Mouse (Mus musculus) limb, embryonic 14.5 days (tissue): ENCODE data around the gene Cfap70. TPM values are rescaled to one million over a fixed set of nuclear protein-coding genes. Genes with fewer than 3 reads are reported as not detected.

Experiments
- ATAC-seq: fragments of 200-750 bp; cut with Nextera tagmentation; 2 replicates; pipeline ENCODE4 v1.8.0; 2017; ENCODE audit warnings: low read depth, moderate number of reproducible peaks, moderate TSS enrichment; ENCODE audit not compliant: low FRiP score
- DNase-seq: peaks from one replicate; pipeline ENCODE4 v3.0.0-alpha.2; 2015; ENCODE audit warnings: low spot score
- H3K27ac ChIP-seq: fragments of 300-500 bp; sonication (generic); replicated peaks from 2 replicates; pipeline ENCODE4 v1.5.1; 2014; ENCODE audit warnings: low read depth, mild to moderate bottlenecking, low read length, moderate library complexity, mixed read lengths
- H3K27me3 ChIP-seq: fragments of 300-500 bp; sonication (generic); 2 replicates; pipeline ENCODE4 v1.6.1; 2014; ENCODE audit warnings: low read length, mixed read lengths; ENCODE audit not compliant: control insufficient read depth, insufficient read depth
- H3K36me3 ChIP-seq: fragments of 300-500 bp; sonication (generic); 2 replicates; pipeline ENCODE4 v1.6.1; 2014; ENCODE audit warnings: mild to moderate bottlenecking, low read length, moderate library complexity, mixed read lengths; ENCODE audit not compliant: control insufficient read depth, insufficient read depth
- H3K4me1 ChIP-seq: fragments of 300-500 bp; sonication (generic); 2 replicates; pipeline ENCODE4 v1.6.1; 2014; ENCODE audit warnings: antibody characterized with exemption, low read length, mixed read lengths; ENCODE audit not compliant: control insufficient read depth, insufficient read depth
- H3K4me2 ChIP-seq: fragments of 300-500 bp; sonication (generic); replicated peaks from 2 replicates; pipeline ENCODE4 v1.6.1; 2014; ENCODE audit warnings: low read depth, mild to moderate bottlenecking, low read length, moderate library complexity; ENCODE audit not compliant: severe bottlenecking
- H3K4me3 ChIP-seq: fragments of 300-500 bp; sonication (generic); replicated peaks from 2 replicates; pipeline ENCODE4 v1.5.1; 2014; ENCODE audit warnings: low read length
- H3K9ac ChIP-seq: fragments of 300-500 bp; sonication (generic); 2 replicates; pipeline ENCODE4 v1.6.1; 2014; ENCODE audit warnings: mild to moderate bottlenecking, low read depth, low read length, moderate library complexity; ENCODE audit not compliant: severe bottlenecking
- H3K9me3 ChIP-seq: fragments of 300-500 bp; sonication (generic); 2 replicates; pipeline ENCODE4 v1.6.1; 2016; ENCODE audit warnings: low read length; ENCODE audit not compliant: control insufficient read depth
- POLR2A ChIP-seq: fragments of 200-500 bp; IDR thresholded peaks from 2 replicates; pipeline ENCODE4 v1.8.0; 2012; ENCODE audit warnings: inconsistent platforms, mild to moderate bottlenecking, moderate library complexity, borderline replicate concordance; ENCODE audit not compliant: insufficient read depth, insufficient read length; ENCODE audit errors: extremely low read depth
- WGBS: fragments of 180-500 bp; shearing (Covaris S2); extraction: QIAGEN DNeasy Blood & Tissue Kit; methylation state at CpG from one replicate; pipeline ENCODE4 v1.1.7; 2014; 5-methylcytosine and 5-hydroxymethylcytosine counted together
- polyA plus RNA-seq, 2 experiments: library from polyadenylated mRNA; depleted of rRNA in 1 of 2; stranded (reverse) in 1 of 2; unstranded in 1 of 2; fragments of >200 nt; fragmentation: Nextera tagmentation in 1 of 2; extraction: Ambion mirVana in 1 of 2; gene quantifications; 2 replicates each; pipeline versions ENCODE4 v1.2.1 to v1.2.3; 2012 to 2014

The Cfap70 gene
- polyA plus RNA-seq, 2 experiments: 0.30 to 0.76 TPM

GRCm38 (mm10) chr14:20368271-20368670 is 83.8 kb downstream of the Cfap70 start:
- H3K36me3 ChIP-seq: peaks cover 53% of the 10 kb centered on the region
- 88% methylated on average over 3 of the region's 3 CpGs for WGBS
- no peak overlapping the region for H3K4me3 ChIP-seq
- H3K9ac ChIP-seq: no peak overlapping the region
- no peak overlapping the region for H3K27ac ChIP-seq
- H3K4me2 ChIP-seq: no peak overlapping the region
- no peaks in the 10 kb centered on the region for H3K9me3 ChIP-seq
- ATAC-seq (no peak), DNase-seq (no peak)
- no peaks in the 10 kb centered on the region for H3K4me1 ChIP-seq
- TF ChIP-seq POLR2A: no peak
- no peaks in the 10 kb centered on the region for H3K27me3 ChIP-seq

- no peaks in the 10 kb centered on the region for H3K27me3 ChIP-seq
- TF ChIP-seq POLR2A: no peak
- H3K27ac ChIP-seq: no peak overlapping the region
- H3K9me3 ChIP-seq: no peaks in the 10 kb centered on the region
- H3K36me3 ChIP-seq: peaks cover 75% of the 10 kb centered on the region
- DNase-seq: no peak
- no peak overlapping the region for H3K4me2 ChIP-seq
- H3K4me1 ChIP-seq: no peaks in the 10 kb centered on the region
- no peak overlapping the region for H3K9ac ChIP-seq
- no peak for ATAC-seq
- WGBS: 90% methylated on average over 4 of the region's 4 CpGs
- H3K4me3 ChIP-seq: no peak overlapping the region
Measured at GRCm38 (mm10) chr14:20363230-20363629, 88.8 kb downstream of the Cfap70 start.

DNA sequence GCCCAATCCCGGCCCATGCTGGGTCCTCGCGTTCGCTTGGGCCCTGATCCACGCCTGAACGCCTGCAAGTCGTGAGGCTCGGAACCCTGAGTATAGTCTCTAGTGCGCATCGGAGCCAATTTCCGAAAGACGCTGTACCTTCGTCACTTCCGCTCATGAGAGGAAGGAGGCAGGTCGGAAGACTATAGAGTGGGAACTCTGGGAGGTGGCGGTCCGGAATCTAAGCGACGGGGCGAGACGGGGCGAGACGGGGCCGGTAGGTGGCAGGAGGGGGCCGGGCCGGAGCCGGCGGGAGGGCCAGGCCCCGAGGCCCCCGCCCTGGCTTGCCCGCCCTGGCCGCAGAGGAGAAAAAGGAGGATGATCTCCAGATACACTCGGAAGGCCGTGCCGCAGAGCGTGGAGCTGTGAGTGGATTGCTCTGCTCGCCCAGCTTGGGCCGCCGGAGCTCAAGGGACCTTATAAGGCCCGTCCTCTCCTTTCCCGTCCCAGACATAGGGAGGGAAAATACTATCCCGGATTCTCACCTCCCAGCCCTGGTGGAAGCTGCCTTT is 104.0 kb downstream of the Cfap70 start, which contains the start of the genes Ecd and Fam149b:
TSS of gene Ecd (minus strand) at position 131 of the 551 bp plus-strand sequence.
TSS of gene Fam149b (plus strand) at position 172 of the 551 bp plus-strand sequence.
- Histone ChIP-seq H3K27ac (peak within 1 kb of the TSS; percentile 85), H3K36me3 (peaks cover 39% of the 10 kb centered on the region), H3K4me1 (0 out of 2 replicates have a peak, but pooled peaks cover 6% of the 10 kb centered on the region), H3K4me3 (peak within 1 kb of the TSS; percentile 76), H3K27me3 (no peaks in the 10 kb centered on the region), H3K9ac (peak within 1 kb of the TSS; percentile 92), H3K9me3 (no peaks in the 10 kb centered on the region), H3K4me2 (peak within 1 kb of the TSS; percentile 74)
- DNase-seq: peak; percentile 95
- under 1% methylated on average over 35 of the region's 42 CpGs for WGBS
- TF ChIP-seq POLR2A: peak; percentile 54; the same call in 1 of the 2 replicates
- peak; percentile 100 for ATAC-seq

DNA sequence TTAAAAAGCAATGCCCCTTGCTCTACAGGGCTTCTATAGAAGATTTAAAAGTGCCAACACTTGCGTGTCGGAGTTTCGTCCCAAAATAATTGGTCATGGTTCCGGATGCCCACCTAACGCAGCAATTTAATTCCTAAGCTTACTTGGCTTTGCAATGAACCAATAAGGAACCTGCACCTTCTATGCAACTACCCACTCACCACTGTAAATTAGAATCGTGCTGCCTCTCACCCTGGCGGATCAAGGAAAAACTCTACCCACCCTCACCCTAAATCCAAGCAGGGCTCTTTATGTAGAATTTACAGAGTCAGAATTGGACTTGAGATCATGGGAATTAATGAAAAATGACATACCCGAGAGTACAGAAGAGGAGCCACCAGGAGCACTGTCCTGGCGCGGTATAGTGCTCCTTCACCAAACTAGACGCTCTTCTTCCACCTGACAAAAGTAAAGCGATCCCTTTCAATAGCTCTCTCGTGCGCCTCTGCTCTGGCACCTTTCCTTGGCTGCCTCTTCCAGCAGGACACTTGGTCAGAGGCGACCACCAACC is 104.5 kb downstream of the Cfap70 start:
- DNase-seq (peak; percentile 13), ATAC-seq (peak; percentile 42)

GRCm38 (mm10) chr14:20345885-20346284 is 106.1 kb downstream of the Cfap70 start:
- H3K9ac ChIP-seq: no peak overlapping the region
- H3K4me1 ChIP-seq: 0 out of 2 replicates have a peak, but pooled peaks cover 6% of the 10 kb centered on the region
- no peak overlapping the region for H3K27ac ChIP-seq
- no peak for TF ChIP-seq POLR2A
- ATAC-seq (no peak), DNase-seq (no peak)
- H3K9me3 ChIP-seq: no peaks in the 10 kb centered on the region
- H3K27me3 ChIP-seq: no peaks in the 10 kb centered on the region
- H3K36me3 ChIP-seq: peaks cover 42% of the 10 kb centered on the region
- no peak overlapping the region for H3K4me3 ChIP-seq
- no peak overlapping the region for H3K4me2 ChIP-seq
- 90% methylated on average over 9 of the region's 9 CpGs for WGBS

More for the DNA sequence above, 104.5 kb downstream of the Cfap70 start:
- TF ChIP-seq POLR2A: no peak
- Histone ChIP-seq H3K4me3 (peak overlapping the region; percentile 76), H3K9me3 (no peaks in the 10 kb centered on the region), H3K9ac (peak overlapping the region; percentile 92), H3K27ac (peak overlapping the region; percentile 85), H3K4me1 (0 out of 2 replicates have a peak, but pooled peaks cover 6% of the 10 kb centered on the region), H3K36me3 (peaks cover 37% of the 10 kb centered on the region), H3K4me2 (peak overlapping the region; percentile 74), H3K27me3 (no peaks in the 10 kb centered on the region)
- WGBS: 3% methylated on average over 15 of the region's 15 CpGs

Other genes starting within 250 kb of the Cfap70 start
- gene Kcnk16, start 183.0 kb downstream of the Cfap70 start, polyA plus RNA-seq (2012; rRNA removed): not detected in 2 replicates
- not detected in 2 replicates for gene Kcnk16, start 183.0 kb downstream of the Cfap70 start, polyA plus RNA-seq (2014; fragmentation: Nextera tagmentation; extraction: Ambion mirVana)
- gene Nudt13, start 157.5 kb downstream of the Cfap70 start, polyA plus RNA-seq (2012; rRNA removed): 23.4 and 30.0 TPM in 2 replicates
- 14.1 and 14.3 TPM in 2 replicates for gene Nudt13, start 157.5 kb downstream of the Cfap70 start, polyA plus RNA-seq (2014; fragmentation: Nextera tagmentation; extraction: Ambion mirVana)
- 30.6 and 31.0 TPM in 2 replicates for gene Ecd, start 104.1 kb downstream of the Cfap70 start, polyA plus RNA-seq (2012; rRNA removed)
- 46.4 and 52.4 TPM in 2 replicates for gene Ecd, start 104.1 kb downstream of the Cfap70 start, polyA plus RNA-seq (2014; fragmentation: Nextera tagmentation; extraction: Ambion mirVana)
- 49.3 and 53.5 TPM in 2 replicates for gene Fam149b, start 104.1 kb downstream of the Cfap70 start, polyA plus RNA-seq (2012; rRNA removed)
- 38.9 and 45.5 TPM in 2 replicates for gene Fam149b, start 104.1 kb downstream of the Cfap70 start, polyA plus RNA-seq (2014; fragmentation: Nextera tagmentation; extraction: Ambion mirVana)
- gene Dnajc9, start 63.3 kb downstream of the Cfap70 start, polyA plus RNA-seq (2012; rRNA removed): 104 and 132 TPM in 2 replicates
- gene Dnajc9, start 63.3 kb downstream of the Cfap70 start, polyA plus RNA-seq (2014; fragmentation: Nextera tagmentation; extraction: Ambion mirVana): 151 and 152 TPM in 2 replicates
- 62.9 and 63.5 TPM in 2 replicates for gene Mrps16, start 58.6 kb downstream of the Cfap70 start, polyA plus RNA-seq (2012; rRNA removed)
- gene Mrps16, start 58.6 kb downstream of the Cfap70 start, polyA plus RNA-seq (2014; fragmentation: Nextera tagmentation; extraction: Ambion mirVana): 99.0 and 99.7 TPM in 2 replicates
- 50.5 and 52.8 TPM in 2 replicates for gene Anxa7, start 27.9 kb upstream of the Cfap70 start, polyA plus RNA-seq (2012; rRNA removed)
- 45.5 and 46.5 TPM in 2 replicates for gene Anxa7, start 27.9 kb upstream of the Cfap70 start, polyA plus RNA-seq (2014; fragmentation: Nextera tagmentation; extraction: Ambion mirVana)
- 5.6 and 6.3 TPM in 2 replicates for gene Mss51, start 44.7 kb upstream of the Cfap70 start, polyA plus RNA-seq (2012; rRNA removed)
- 1.5 and 1.8 TPM in 2 replicates for gene Mss51, start 44.7 kb upstream of the Cfap70 start, polyA plus RNA-seq (2014; fragmentation: Nextera tagmentation; extraction: Ambion mirVana)
- 82.6 and 88.4 TPM in 2 replicates for gene Ppp3cb, start 94.3 kb upstream of the Cfap70 start, polyA plus RNA-seq (2012; rRNA removed)
- 67.1 and 69.9 TPM in 2 replicates for gene Ppp3cb, start 94.3 kb upstream of the Cfap70 start, polyA plus RNA-seq (2014; fragmentation: Nextera tagmentation; extraction: Ambion mirVana)
- gene Usp54, start 188.8 kb upstream of the Cfap70 start, polyA plus RNA-seq (2012; rRNA removed): 16.3 and 17.3 TPM in 2 replicates
- 9.6 and 11.0 TPM in 2 replicates for gene Usp54, start 188.8 kb upstream of the Cfap70 start, polyA plus RNA-seq (2014; fragmentation: Nextera tagmentation; extraction: Ambion mirVana)
- gene Myoz1, start 204.3 kb upstream of the Cfap70 start, polyA plus RNA-seq (2012; rRNA removed): 6.9 and 8.5 TPM in 2 replicates
- gene Myoz1, start 204.3 kb upstream of the Cfap70 start, polyA plus RNA-seq (2014; fragmentation: Nextera tagmentation; extraction: Ambion mirVana): 3.8 and 9.7 TPM in 2 replicates
- 25.4 and 27.1 TPM in 2 replicates for gene Synpo2l, start 216.1 kb upstream of the Cfap70 start, polyA plus RNA-seq (2012; rRNA removed)
- 25.2 and 31.5 TPM in 2 replicates for gene Synpo2l, start 216.1 kb upstream of the Cfap70 start, polyA plus RNA-seq (2014; fragmentation: Nextera tagmentation; extraction: Ambion mirVana)
- gene Sec24c, start 222.1 kb upstream of the Cfap70 start, polyA plus RNA-seq (2012; rRNA removed): 149 and 207 TPM in 2 replicates
- gene Sec24c, start 222.1 kb upstream of the Cfap70 start, polyA plus RNA-seq (2014; fragmentation: Nextera tagmentation; extraction: Ambion mirVana): 77.2 and 84.0 TPM in 2 replicates
- 22.6 and 26.7 TPM in 2 replicates for gene Fut11, start 242.7 kb upstream of the Cfap70 start, polyA plus RNA-seq (2012; rRNA removed)
- 26.9 and 29.2 TPM in 2 replicates for gene Fut11, start 242.7 kb upstream of the Cfap70 start, polyA plus RNA-seq (2014; fragmentation: Nextera tagmentation; extraction: Ambion mirVana)